Mouse (Mus musculus) embryonic facial prominence, embryonic 10.5 days (tissue): Measurements from ENCODE around the gene Stk38. TPM values are rescaled to one million over a fixed set of nuclear protein-coding genes. Genes with fewer than 3 reads are reported as not detected.
"Not testable (repeated sequence)": the region's sequence is repeated elsewhere in the genome, so short reads cannot be mapped to it uniquely, and the experiment has no call there.

Experiments used
- DNase-seq: peaks from one replicate; pipeline ENCODE4 v3.0.0-alpha.2; 2017; ENCODE audit warnings: low spot score
- H3K27ac ChIP-seq: fragments of 300-500 bp; sonication (generic); replicated peaks from 2 replicates; pipeline ENCODE4 v1.5.1; 2016; ENCODE audit warnings: mild to moderate bottlenecking
- H3K27me3 ChIP-seq: fragments of 300-500 bp; sonication (generic); replicated peaks from 2 replicates; pipeline ENCODE4 v1.6.1; 2016; ENCODE audit warnings: low read depth, mild to moderate bottlenecking; ENCODE audit not compliant: poor library complexity, severe bottlenecking
- H3K36me3 ChIP-seq: fragments of 300-500 bp; sonication (generic); replicated peaks from 2 replicates; pipeline ENCODE4 v1.6.1; 2016; ENCODE audit warnings: mild to moderate bottlenecking, moderate library complexity
- H3K4me1 ChIP-seq: fragments of 300-500 bp; sonication (generic); 2 replicates; pipeline ENCODE4 v1.6.1; 2016
- H3K4me3 ChIP-seq: fragments of 300-500 bp; sonication (generic); 2 replicates; pipeline ENCODE4 v1.5.1; 2016; ENCODE audit warnings: mild to moderate bottlenecking, moderate library complexity
- H3K9me3 ChIP-seq: fragments of 300-500 bp; sonication (generic); 2 replicates; pipeline ENCODE4 v1.6.1; 2016; ENCODE audit warnings: mild to moderate bottlenecking
- WGBS: fragments of 180-500 bp; shearing (Covaris S2); methylation state at CpG from one replicate; pipeline ENCODE4 v1.1.7; 2016; 5-methylcytosine and 5-hydroxymethylcytosine counted together
- polyA plus RNA-seq: library from polyadenylated mRNA; unstranded; fragments of >200 nt; fragmentation: Nextera tagmentation; extraction: Ambion mirVana; gene quantifications from 2 replicates; pipeline ENCODE4 v1.2.1, GENCODE M21; 2016

Gene Stk38
- polyA plus RNA-seq, 1 experiment from 2014 or later, result 125 TPM

DNA sequence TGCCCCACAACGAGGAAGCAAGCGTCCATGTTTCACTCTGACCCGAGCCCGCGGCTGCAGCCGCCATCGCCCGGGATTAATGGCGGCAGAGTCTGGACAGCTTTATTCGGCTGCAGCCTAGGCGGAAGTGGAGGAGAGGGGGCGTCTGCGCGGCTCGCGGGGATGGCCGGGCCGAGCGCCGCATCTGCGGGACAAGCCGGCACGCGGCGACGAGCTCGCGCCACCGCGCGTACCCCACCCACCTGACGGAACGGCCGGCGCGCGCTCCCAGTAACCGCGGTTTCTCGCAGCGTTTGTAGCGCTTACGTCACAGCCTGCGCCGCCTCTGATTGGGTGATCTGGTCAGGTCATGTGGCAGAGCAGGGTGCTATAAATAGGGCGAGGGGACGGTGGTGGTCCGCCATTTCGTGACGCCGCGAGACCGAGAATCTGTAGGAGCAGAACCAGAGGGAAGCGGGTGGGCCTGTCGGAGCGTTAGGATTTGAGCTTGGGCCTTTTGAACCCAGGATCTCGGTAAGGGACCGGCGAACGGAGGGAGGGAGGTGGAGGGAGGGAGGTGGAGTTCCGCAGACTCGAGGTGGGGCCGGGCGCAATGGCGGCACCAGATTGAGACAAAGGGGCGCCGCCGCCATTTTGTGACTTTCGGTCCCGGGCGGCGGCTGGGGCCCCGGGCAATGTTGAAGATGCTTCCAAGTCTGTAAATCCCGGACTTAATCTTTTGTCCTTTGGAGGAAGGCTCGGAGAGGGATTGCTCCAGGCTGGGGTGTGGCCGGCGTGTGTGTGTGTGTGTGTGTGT, 24.7 kb upstream of the Stk38 start, which contains the start of gene Srsf3:
Gene Srsf3 (plus strand): TSS at position 355 of the 796 bp plus-strand sequence.
- peak; percentile 99 for DNase-seq
- H3K27ac ChIP-seq, result peak within 1 kb of the TSS; percentile 99
- peaks cover 27% of the 10 kb centered on the region for H3K4me1 ChIP-seq
- H3K36me3 ChIP-seq, result peaks cover 35% of the 10 kb centered on the region
- no peaks in the 10 kb centered on the region for H3K9me3 ChIP-seq
- no peaks in the 10 kb centered on the region for H3K27me3 ChIP-seq
- under 1% methylated on average over 77 of the region's 77 CpGs for WGBS
- H3K4me3 ChIP-seq, result peak within 1 kb of the TSS; percentile 77

DNA sequence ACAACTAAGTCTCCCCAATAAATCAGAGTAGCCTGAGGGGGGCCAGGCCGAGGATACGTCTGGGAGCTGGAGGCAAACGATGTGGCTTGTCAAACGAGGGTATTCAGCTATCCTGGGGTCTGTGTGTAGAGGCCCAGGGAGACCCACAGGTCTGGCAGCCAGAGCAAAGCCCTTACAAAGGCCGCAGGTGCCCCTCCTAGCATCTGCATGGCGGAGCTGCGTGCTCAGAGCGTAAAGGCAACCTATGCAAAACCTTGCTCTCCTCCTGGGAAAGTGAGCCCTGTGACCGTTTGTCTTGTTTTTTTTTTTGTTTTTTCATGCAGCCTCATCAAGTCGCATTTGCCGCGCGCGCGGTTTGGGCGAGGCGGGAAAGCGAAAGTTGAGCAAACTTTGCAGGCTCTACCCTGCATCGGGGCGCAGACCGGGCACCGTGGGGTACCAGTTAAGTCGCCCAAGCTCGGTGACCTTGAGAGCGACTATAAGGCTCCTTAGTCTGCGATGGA, 24.0 kb upstream of the Stk38 start:
- H3K36me3 ChIP-seq, result peaks cover 29% of the 10 kb centered on the region
- H3K27ac ChIP-seq, result peak overlapping the region; percentile 99
- DNase-seq, result no peak
- no peaks in the 10 kb centered on the region for H3K9me3 ChIP-seq
- peak overlapping the region; percentile 77 for H3K4me3 ChIP-seq
- H3K27me3 ChIP-seq, result no peaks in the 10 kb centered on the region
- peaks cover 29% of the 10 kb centered on the region for H3K4me1 ChIP-seq
- WGBS, result under 1% methylated on average over 26 of the region's 26 CpGs

DNA sequence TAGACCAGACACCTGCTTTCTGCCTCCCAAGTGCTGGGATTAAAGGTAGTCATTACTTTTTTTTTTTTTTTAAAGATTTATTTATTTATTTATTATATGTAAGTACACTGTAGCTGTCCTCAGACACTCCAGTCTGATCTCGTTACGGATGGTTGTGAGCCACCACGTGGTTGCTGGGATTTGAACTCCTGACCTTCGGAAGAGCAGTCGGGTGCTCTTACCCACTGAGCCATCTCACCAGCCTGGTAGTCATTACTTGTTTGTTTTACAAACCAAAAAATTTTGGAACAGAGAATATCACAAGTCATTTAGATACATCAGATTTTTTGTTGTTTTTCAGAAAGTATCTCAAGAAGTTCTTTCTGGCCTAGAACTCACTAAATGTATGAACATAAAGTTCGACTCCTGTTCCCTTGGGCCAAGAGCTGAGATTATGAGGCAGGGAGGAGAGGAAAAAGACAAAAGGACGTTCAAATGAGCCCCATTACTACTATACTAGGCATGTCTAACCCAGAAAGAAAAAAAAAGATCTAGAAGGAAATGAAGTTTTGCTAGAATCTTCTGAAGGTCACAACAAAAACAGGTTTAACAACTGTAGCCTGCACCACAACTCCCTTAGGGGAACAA, 23.4 kb upstream of the Stk38 start:
- Histone ChIP-seq H3K4me1 (peaks cover 26% of the 10 kb centered on the region), H3K27ac (peak overlapping the region; percentile 99), H3K36me3 (peaks cover 22% of the 10 kb centered on the region), H3K4me3 (peak overlapping the region; percentile 77)
- DNase-seq, H3K27me3 ChIP-seq, H3K9me3 ChIP-seq: not testable (repeated sequence)
- 52% methylated on average over 7 of the region's 7 CpGs for WGBS

DNA sequence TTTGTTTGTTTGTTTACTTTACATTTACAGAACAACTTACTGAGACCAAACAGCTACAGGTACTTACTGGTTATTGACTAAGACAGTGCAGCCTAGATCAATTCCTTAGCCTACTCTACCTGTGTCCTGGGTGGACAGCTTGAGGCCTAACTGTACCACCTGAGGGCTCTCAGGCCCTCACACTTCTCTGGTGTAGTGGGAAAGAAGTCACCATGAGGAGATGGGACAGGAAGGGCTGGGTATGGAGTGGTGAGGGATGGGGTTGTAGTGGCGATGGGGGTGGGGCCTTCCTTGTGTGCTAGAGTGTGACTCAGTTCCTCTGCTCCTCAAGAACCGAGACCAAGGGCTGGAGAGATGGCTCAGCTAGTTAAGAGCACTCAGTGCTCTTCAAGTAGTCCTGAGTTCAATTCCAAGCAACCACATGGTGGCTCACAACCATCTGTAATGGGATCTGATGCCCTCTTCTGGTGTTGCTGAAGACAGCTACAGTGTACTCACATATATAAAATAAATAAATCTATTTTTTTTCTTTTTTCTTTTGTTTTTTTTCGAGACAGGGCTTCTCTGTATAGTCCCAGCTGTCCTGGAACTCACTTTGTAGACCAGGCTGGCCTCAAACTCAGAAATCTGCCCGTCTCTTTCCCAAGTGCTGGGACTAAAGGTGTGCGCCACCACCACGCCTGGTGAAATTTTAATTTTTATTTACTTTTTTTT, 22.7 kb upstream of the Stk38 start:
- Histone ChIP-seq H3K36me3 (peaks cover 15% of the 10 kb centered on the region), H3K9me3 (no peaks in the 10 kb centered on the region), H3K4me3 (no peak overlapping the region), H3K27me3 (peaks cover 3% of the 10 kb centered on the region; the same call in 1 of the 2 replicates), H3K27ac (no peak overlapping the region), H3K4me1 (peaks cover 25% of the 10 kb centered on the region)
- WGBS, result 88% methylated on average over 6 of the region's 6 CpGs
- DNase-seq, result no peak

DNA sequence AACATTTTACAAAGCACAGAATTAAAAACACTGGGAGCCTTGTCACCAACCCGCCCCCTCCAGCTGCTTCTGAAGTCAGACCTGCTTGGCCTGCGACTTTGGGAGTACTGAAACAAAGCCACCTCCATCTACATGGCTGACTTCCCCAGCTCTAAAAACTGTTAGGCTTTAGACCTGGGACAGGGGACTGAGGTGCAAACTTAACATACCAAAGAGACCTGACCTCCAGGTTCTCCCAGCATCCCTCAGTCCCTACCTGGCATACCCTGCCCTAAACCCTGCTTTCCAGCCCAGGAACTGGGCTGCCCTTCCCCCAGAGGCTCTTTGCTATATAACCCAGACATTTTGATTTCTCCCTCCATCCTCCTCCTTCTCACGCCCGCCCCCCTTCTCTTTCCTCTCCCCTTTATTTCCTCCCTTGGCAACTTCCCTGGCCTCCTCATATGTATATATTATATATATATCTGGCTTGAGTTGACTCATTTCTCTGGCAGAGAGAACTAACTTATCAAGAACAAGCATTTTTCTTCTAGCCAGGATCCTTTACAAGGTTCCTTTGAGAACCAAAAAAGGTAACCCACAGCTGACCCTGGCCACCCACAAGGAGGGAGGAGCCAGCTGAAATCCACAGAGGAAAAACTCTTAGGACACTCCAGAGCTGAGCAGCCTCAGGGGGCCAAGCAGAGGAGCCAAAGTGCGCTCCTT, 19.0 kb upstream of the Stk38 start:
- no peak for DNase-seq

DNA sequence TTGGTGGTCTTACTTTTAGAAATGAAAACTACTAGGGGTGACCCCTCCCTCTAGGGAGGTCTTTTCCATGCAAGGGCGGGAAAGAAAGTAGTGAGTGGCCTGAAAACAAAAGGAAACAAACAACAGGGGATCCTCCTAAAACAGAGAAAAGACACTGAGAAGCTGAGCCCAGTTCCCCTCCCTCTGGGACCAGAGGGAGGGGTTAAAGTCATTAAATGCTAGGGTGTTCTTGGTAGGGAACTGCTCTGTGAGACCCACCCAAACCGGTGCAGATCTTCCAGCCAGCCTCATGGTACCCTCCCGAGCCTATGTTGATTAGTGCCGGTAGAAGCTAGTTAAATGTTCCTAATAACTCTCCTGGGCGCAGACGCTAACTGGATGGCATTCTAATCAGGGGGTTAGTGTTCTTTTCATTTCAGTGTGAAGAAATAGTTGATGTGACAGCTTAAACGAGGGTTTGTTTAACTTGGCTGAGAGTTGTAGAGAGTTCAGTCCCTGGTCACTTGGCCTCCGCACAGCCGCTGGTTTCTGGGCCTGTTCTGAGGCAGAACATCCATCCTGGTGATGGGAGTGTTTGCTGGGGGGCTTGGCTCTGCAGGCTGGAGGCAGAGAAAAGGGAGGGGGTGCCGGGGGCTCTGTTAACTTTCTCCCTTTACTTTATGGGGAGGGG, 17.2 kb upstream of the Stk38 start:
- Histone ChIP-seq H3K27ac (no peak overlapping the region), H3K4me3 (no peak overlapping the region), H3K27me3 (peaks cover 19% of the 10 kb centered on the region), H3K9me3 (no peaks in the 10 kb centered on the region), H3K36me3 (no peaks in the 10 kb centered on the region), H3K4me1 (peaks cover 27% of the 10 kb centered on the region)
- WGBS, result 28% methylated on average over 10 of the region's 10 CpGs
- no peak for DNase-seq

More for the DNA sequence above, 19.0 kb upstream of the Stk38 start:
- no peak overlapping the region for H3K27ac ChIP-seq
- H3K36me3 ChIP-seq, result no peaks in the 10 kb centered on the region
- WGBS, result 57% methylated on average over 5 of the region's 5 CpGs
- peaks cover 31% of the 10 kb centered on the region for H3K4me1 ChIP-seq
- no peaks in the 10 kb centered on the region for H3K9me3 ChIP-seq
- H3K27me3 ChIP-seq, result peaks cover 19% of the 10 kb centered on the region
- no peak overlapping the region for H3K4me3 ChIP-seq

DNA sequence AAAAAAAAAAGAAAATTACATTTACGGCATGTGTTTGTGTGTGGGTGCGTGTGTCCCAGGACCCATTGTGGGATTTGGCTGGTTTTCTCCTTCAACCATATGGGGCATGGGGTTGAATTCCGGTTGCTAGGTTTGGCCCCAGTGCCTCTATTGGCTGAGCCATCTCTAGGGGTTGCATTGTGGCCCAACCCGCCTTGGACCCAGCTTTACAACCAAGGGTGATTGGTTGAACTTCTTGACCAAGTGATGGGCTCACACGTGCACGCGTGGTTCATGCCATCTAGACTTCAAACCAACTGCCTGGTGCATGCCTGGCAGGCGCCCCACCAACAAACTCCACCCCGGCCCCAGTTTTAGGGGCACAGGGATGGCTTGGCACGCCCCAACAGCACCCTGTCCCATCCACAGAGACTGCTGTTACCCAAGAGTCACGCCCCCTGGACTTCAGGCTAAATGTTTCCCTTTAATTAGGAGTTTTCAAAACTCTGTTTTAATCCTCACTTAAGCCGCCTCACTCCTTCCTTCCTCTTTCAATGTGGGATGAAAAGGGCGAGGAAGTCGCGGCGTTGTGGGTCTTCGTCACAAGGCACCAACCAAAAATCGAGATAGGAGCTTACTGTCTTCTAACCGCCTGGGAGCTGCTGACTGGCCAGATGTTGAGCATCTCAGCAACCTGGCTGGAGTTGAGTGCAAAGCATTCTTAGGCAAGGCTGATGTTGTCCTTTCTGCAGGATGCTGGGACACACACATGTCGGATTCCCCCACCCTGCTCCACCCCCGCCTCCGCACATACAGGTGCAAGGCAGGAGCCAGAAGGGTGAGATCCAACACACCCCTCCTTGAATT, 16.5 kb upstream of the Stk38 start:
- no peak overlapping the region for H3K4me3 ChIP-seq
- WGBS, result 46% methylated on average over 22 of the region's 22 CpGs
- no peaks in the 10 kb centered on the region for H3K9me3 ChIP-seq
- DNase-seq, result no peak
- H3K27ac ChIP-seq, result no peak overlapping the region
- no peaks in the 10 kb centered on the region for H3K36me3 ChIP-seq
- H3K4me1 ChIP-seq, result peaks cover 27% of the 10 kb centered on the region
- H3K27me3 ChIP-seq, result peaks cover 19% of the 10 kb centered on the region

DNA sequence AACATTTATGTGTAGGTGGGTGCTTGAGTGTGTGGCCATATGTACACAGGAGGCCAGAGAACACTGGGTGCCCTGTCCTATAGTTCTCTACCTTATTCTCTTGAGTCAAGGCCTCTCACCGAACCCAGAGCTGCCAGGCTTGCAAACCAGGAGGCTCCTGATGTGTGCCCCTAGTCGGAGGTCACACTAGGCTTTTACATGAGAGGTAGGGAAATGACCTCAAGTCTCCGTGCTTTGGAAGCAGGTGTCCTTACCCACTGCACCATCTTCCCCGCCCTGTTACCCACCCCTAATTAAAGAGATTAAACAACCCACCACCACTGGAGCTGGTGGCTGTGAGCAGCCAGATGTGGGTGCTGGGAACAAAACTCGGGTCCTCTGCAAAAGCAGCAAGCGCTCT, 15.6 kb upstream of the Stk38 start:
- DNase-seq, result no peak
- Histone ChIP-seq H3K4me3 (no peak overlapping the region), H3K27me3 (peaks cover 19% of the 10 kb centered on the region), H3K4me1 (peaks cover 32% of the 10 kb centered on the region), H3K9me3 (no peaks in the 10 kb centered on the region), H3K36me3 (no peaks in the 10 kb centered on the region), H3K27ac (no peak overlapping the region)
- WGBS, result 82% methylated on average over 6 of the region's 6 CpGs

DNA sequence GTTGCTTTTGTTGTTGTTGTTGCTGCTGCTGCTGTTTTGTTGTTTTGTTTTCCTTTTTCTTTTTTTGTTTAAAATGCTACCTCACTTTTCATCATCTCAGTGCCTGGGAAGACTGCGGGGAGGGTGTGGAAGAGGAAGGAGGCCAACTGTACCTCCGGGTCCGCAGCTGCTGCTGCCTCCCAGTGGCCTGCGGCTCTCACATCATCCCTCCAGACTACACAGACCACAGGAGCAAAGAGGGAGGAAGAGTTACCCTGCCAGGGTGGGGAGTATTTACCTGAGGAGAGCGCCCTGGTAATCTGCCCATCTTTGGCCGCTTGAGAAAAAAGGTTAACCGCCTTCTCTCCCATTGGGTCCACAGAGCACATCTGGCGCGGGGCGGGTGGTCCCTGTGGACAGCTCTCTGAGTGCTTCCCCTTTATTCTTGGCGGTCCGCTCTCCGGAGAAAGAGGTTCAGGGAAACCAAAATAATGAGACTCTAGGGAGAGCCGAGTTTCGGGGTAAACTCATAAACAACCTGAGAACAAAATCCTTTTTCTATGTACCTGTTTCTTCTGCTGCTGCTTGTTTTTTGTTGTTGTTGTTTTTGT, 14.5 kb upstream of the Stk38 start:
- no peak overlapping the region for H3K4me3 ChIP-seq
- peak; percentile 48 for DNase-seq
- 24% methylated on average over 15 of the region's 15 CpGs for WGBS
- peaks cover 38% of the 10 kb centered on the region for H3K4me1 ChIP-seq
- no peaks in the 10 kb centered on the region for H3K9me3 ChIP-seq
- H3K36me3 ChIP-seq, result no peaks in the 10 kb centered on the region
- H3K27ac ChIP-seq, result no peak overlapping the region
- peaks cover 19% of the 10 kb centered on the region for H3K27me3 ChIP-seq

DNA sequence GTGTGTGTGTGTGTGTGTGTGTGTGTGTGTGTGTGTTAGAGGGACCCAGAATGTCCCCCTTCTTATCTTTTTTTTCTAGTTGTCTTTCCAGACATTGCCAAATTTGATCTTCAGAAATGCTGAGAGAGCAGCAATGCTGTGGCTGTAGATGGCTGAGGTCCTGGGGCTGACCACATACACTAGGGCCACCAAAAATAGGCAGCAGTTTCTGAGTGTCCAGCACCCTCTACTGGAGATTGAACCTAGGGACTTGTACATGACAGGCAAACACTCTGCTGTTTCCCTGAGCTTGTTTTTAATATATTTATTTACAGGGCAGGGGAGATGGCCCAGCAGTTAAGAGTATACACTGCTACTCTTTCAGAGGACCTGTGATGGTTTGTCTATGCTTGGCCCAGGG, 12.6 kb upstream of the Stk38 start:
- Histone ChIP-seq H3K4me3 (no peak overlapping the region), H3K9me3 (no peaks in the 10 kb centered on the region), H3K27ac (no peak overlapping the region), H3K4me1 (peaks cover 26% of the 10 kb centered on the region), H3K36me3 (no peaks in the 10 kb centered on the region), H3K27me3 (peaks cover 15% of the 10 kb centered on the region)
- DNase-seq, result no peak

DNA sequence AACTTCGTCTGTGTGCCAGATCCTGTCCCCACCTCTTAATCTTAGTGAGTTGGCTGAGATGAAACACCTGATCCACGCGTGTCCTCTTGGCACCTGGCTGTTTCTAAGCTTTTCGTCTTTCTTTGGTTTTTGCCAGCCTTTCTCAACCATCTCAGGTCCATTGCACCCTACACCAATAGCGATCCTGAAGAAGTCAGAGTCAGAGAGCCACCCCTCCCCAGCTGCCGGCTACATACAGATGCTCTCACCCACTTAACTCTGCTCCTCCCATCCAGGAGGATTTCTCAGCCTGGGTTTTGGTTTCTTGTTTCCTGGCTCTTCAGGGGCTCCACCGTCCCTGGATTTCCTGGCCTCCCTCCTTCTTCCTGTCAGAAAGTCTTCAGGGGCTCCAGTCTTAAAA, 11.6 kb upstream of the Stk38 start:
- no peak overlapping the region for H3K27ac ChIP-seq
- H3K4me1 ChIP-seq, result peaks cover 20% of the 10 kb centered on the region
- H3K27me3 ChIP-seq, result peaks cover 4% of the 10 kb centered on the region
- DNase-seq, result no peak
- H3K4me3 ChIP-seq, result no peak overlapping the region
- no peaks in the 10 kb centered on the region for H3K36me3 ChIP-seq
- H3K9me3 ChIP-seq, result no peaks in the 10 kb centered on the region
- WGBS, result 69% methylated on average over 7 of the region's 7 CpGs
